Mouse (Mus musculus) common myeloid progenitor, adult 5-6 weeks (primary cell): ENCODE results near the gene Bri3. TPM values are rescaled to one million over a fixed set of nuclear protein-coding genes. Genes with fewer than 3 reads are reported as not detected.
"Not testable (repeated sequence)": the region's sequence is repeated elsewhere in the genome, so short reads cannot be mapped to it uniquely, and the experiment has no call there.

Experiments
- ATAC-seq: replicated peaks from 2 replicates; pipeline ENCODE4 v1.8.0; 2016; ENCODE audit warnings: low read depth, mild to moderate bottlenecking, moderate TSS enrichment, inconsistent platforms; ENCODE audit not compliant: poor library complexity, severe bottlenecking
- total RNA-seq: library from RNA; stranded (forward); fragments of 200-1000, 187-1606 nt; gene quantifications from 2 replicates; pipeline ENCODE4 v1.2.3, GENCODE M21; 2017

The Bri3 gene
- total RNA-seq, 1 experiment from 2014 or later, result 13.3 TPM

- ATAC-seq, result peak; percentile 58
These were observed 100.4 kb downstream of the Bri3 start for GRCm38 (mm10) chr5:144344592-144344991.

- no peak for ATAC-seq
These were observed 106.9 kb downstream of the Bri3 start for GRCm38 (mm10) chr5:144351185-144351584.

GRCm38 (mm10) chr5:144352250-144353047 is 108.2 kb downstream of the Bri3 start:
- no peak for ATAC-seq

- ATAC-seq, result no peak
These were observed 112.7 kb downstream of the Bri3 start for GRCm38 (mm10) chr5:144356776-144357455.

- 0 out of 2 replicates have a peak, but pooled peaks have one; percentile 3 for ATAC-seq
These were observed 113.3 kb downstream of the Bri3 start for GRCm38 (mm10) chr5:144357551-144357880.

GRCm38 (mm10) chr5:144357881-144358591 is 113.8 kb downstream of the Bri3 start, which contains the start of gene Baiap2l1:
Gene Baiap2l1 (minus strand): TSS chr5:144358112.
- ATAC-seq, result peak; percentile 83

GRCm38 (mm10) chr5:144358592-144358917 is 114.3 kb downstream of the Bri3 start:
- ATAC-seq, result no peak

GRCm38 (mm10) chr5:144359886-144360285 is 115.6 kb downstream of the Bri3 start:
- ATAC-seq, result no peak

- no peak for ATAC-seq
These were observed 116.1 kb downstream of the Bri3 start for GRCm38 (mm10) chr5:144360346-144360745.

GRCm38 (mm10) chr5:144364680-144365357 is 120.6 kb downstream of the Bri3 start:
- ATAC-seq, result no peak

GRCm38 (mm10) chr5:144366551-144366950 is 122.3 kb downstream of the Bri3 start:
- ATAC-seq, result not testable (repeated sequence)

GRCm38 (mm10) chr5:144368661-144369205 is 124.5 kb downstream of the Bri3 start:
- no peak for ATAC-seq

- no peak for ATAC-seq
These were observed 126.7 kb downstream of the Bri3 start for GRCm38 (mm10) chr5:144370986-144371385.

- no peak for ATAC-seq
These were observed 127.9 kb downstream of the Bri3 start for GRCm38 (mm10) chr5:144372177-144372576.

GRCm38 (mm10) chr5:144372885-144373284 is 128.6 kb downstream of the Bri3 start:
- ATAC-seq, result no peak

GRCm38 (mm10) chr5:144379431-144379830 is 135.2 kb downstream of the Bri3 start:
- no peak for ATAC-seq

- ATAC-seq, result no peak
These were observed 136.5 kb downstream of the Bri3 start for GRCm38 (mm10) chr5:144380689-144381088.

- ATAC-seq, result peak; percentile 54; the same call in 1 of the 2 replicates
These were observed 137.5 kb downstream of the Bri3 start for GRCm38 (mm10) chr5:144381782-144382181.

GRCm38 (mm10) chr5:144383936-144384335 is 139.7 kb downstream of the Bri3 start:
- peak; percentile 31; the same call in 1 of the 2 replicates for ATAC-seq

GRCm38 (mm10) chr5:144387851-144388250 is 143.6 kb downstream of the Bri3 start:
- ATAC-seq, result peak; percentile 78
